Mouse (Mus musculus) olfactory bulb, adult 2 months (tissue): ENCODE data around the gene Anp32e. TPM values are rescaled to one million over a fixed set of nuclear protein-coding genes. Genes with fewer than 3 reads are reported as not detected.
"Not testable (repeated sequence)": the region's sequence is repeated elsewhere in the genome, so short reads cannot be mapped to it uniquely, and the experiment has no call there.

Experiments used
- H3K27ac ChIP-seq: fragments of 200-500 bp; 2 replicates; pipeline ENCODE4 v1.5.1; 2012; ENCODE audit warnings: low read depth, low read length; ENCODE audit not compliant: insufficient read depth
- H3K4me1 ChIP-seq: fragments of 200-500 bp; 2 replicates; pipeline ENCODE4 v1.6.1; 2012; ENCODE audit warnings: low read length; ENCODE audit not compliant: control insufficient read depth, insufficient read depth
- H3K4me3 ChIP-seq: fragments of 200-500 bp; 2 replicates; pipeline ENCODE4 v1.5.1; 2012; ENCODE audit warnings: mild to moderate bottlenecking, low read depth, low read length, moderate library complexity; ENCODE audit not compliant: insufficient read depth
- CTCF ChIP-seq: fragments of 200-500 bp; IDR thresholded peaks from 2 replicates; pipeline ENCODE4 v1.5.1; 2012; ENCODE audit warnings: low read depth, mild to moderate bottlenecking, low read length, moderate library complexity; ENCODE audit not compliant: insufficient read depth
- POLR2A ChIP-seq: fragments of 200-500 bp; IDR thresholded peaks from 2 replicates; pipeline ENCODE4 v1.6.1; 2012; ENCODE audit warnings: mild to moderate bottlenecking, low read depth, low read length, moderate library complexity; ENCODE audit not compliant: insufficient read depth
- WGBS: fragments of 180-500 bp; shearing (Covaris S2); methylation state at CpG from one replicate; pipeline ENCODE4 v1.1.7; 2018; 5-methylcytosine and 5-hydroxymethylcytosine counted together
- polyA plus RNA-seq: library from polyadenylated mRNA; stranded (reverse); fragments of >200 nt; gene quantifications from 2 replicates; pipeline ENCODE4 v1.2.4, GENCODE M21; 2012; ENCODE audit warnings: low replicate concordance; ENCODE audit not compliant: missing spikeins, insufficient read depth, insufficient read length

Anp32e gene
- polyA plus RNA-seq, 1 experiment: 541 TPM

- TF ChIP-seq POLR2A (no peak), CTCF (no peak)
- WGBS: 87% methylated on average over 5 of the region's 5 CpGs
Measured at GRCm38 (mm10) chr3:95948325-95948724, 19.3 kb downstream of the Anp32e start.

GRCm38 (mm10) chr3:95950763-95951551, 21.9 kb downstream of the Anp32e start:
- WGBS: under 1% methylated on average over 49 of the region's 49 CpGs
- H3K4me1 ChIP-seq: peaks cover 3% of the 10 kb centered on the region; the same call in 1 of the 2 replicates
- no peak for TF ChIP-seq CTCF
- TF ChIP-seq POLR2A: peak; percentile 96
- peak overlapping the region; percentile 66 for H3K4me3 ChIP-seq
- peak overlapping the region; percentile 97 for H3K27ac ChIP-seq

More at GRCm38 (mm10) chr3:95948325-95948724, 19.3 kb downstream of the Anp32e start:
- peaks cover 3% of the 10 kb centered on the region; the same call in 1 of the 2 replicates for H3K4me1 ChIP-seq
- no peak overlapping the region for H3K4me3 ChIP-seq
- no peak overlapping the region for H3K27ac ChIP-seq

DNA sequence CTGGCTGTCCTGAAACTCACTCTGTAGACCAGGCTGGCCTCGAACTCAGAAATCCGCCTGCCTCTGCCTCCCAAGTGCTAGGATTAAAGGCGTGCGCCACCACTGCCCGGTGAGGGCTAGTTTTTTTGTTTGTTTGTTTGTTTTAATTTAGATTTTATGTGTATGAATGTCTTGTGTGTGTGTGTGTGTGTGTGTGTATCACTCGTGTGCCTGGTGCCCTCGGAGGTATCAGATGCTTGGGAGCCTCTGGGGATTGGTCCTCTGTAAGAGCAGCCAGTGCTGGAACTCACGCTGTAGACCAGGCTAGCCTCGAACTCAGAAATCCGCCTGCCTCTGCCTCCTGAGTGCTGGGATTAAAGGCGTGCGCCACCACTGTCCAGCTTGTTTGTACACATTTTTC, 22.5 kb downstream of the Anp32e start:
- not testable (repeated sequence) for H3K4me1 ChIP-seq
- Histone ChIP-seq H3K27ac (peak overlapping the region; percentile 97), H3K4me3 (peak overlapping the region; percentile 66)
- 64% methylated on average over 12 of the region's 12 CpGs for WGBS

GRCm38 (mm10) chr3:95953023-95953422, 24.0 kb downstream of the Anp32e start:
- TF ChIP-seq CTCF: no peak
- TF ChIP-seq POLR2A: no peak
- no peak overlapping the region for H3K27ac ChIP-seq
- H3K4me3 ChIP-seq: no peak overlapping the region
- H3K4me1 ChIP-seq: peaks cover 3% of the 10 kb centered on the region; the same call in 1 of the 2 replicates

DNA sequence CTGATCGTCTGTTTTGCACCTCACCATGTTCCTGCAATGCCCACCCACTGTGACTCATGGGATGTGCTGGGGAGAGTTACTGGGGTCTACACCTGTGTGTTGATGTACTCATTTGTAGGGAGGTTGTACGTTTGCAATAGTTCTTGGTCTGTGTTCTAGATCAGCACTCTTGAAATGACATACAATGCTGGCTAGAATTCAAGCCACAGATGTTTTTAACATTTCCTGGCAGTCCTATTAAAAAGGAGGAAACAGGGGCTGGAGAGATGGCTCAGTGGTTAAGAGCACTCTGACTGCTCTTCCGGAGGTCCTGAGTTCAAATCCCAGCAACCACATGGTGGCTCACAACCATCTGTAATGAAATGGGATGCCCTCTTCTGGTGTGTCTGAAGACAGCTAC, 24.5 kb downstream of the Anp32e start:
- no peak overlapping the region for H3K4me3 ChIP-seq
- TF ChIP-seq POLR2A (no peak), CTCF (no peak)
- H3K4me1 ChIP-seq: peaks cover 3% of the 10 kb centered on the region; the same call in 1 of the 2 replicates
- 55% methylated on average over 3 of the region's 3 CpGs for WGBS
- H3K27ac ChIP-seq: no peak overlapping the region

DNA sequence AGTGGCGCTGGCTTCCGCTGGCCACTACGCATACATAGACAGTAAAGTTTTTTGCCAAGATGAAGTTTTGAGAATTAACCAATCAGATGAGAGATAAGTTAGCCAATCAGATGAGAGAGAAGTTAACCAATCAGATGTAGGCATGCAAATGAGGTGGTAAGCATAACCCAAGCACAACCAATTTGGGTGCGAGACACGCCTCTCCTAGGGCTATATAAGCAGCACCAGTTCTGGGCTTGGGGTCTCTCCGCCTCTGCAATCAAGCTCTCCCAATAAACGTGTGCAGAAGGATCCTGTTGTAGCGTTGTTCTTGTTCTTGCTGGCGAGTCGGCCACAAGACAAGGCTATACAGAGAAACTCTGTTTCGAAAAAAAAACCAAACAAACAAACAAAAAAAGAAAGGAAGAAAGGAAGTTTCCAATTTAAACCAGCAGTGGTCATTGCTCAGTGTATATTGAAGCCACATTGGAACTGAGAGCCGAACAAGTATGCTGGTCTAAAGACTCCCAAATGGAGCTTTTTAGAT, 25.7 kb downstream of the Anp32e start:
- not testable (repeated sequence) for H3K27ac ChIP-seq, H3K4me3 ChIP-seq, H3K4me1 ChIP-seq
- 91% methylated on average over 12 of the region's 12 CpGs for WGBS

GRCm38 (mm10) chr3:95955318-95955717, 26.3 kb downstream of the Anp32e start:
- 92% methylated on average over 5 of the region's 5 CpGs for WGBS
- Histone ChIP-seq H3K27ac (no peak overlapping the region), H3K4me1 (peaks cover 3% of the 10 kb centered on the region; the same call in 1 of the 2 replicates), H3K4me3 (no peak overlapping the region)
- TF ChIP-seq CTCF (no peak), POLR2A (no peak)

DNA sequence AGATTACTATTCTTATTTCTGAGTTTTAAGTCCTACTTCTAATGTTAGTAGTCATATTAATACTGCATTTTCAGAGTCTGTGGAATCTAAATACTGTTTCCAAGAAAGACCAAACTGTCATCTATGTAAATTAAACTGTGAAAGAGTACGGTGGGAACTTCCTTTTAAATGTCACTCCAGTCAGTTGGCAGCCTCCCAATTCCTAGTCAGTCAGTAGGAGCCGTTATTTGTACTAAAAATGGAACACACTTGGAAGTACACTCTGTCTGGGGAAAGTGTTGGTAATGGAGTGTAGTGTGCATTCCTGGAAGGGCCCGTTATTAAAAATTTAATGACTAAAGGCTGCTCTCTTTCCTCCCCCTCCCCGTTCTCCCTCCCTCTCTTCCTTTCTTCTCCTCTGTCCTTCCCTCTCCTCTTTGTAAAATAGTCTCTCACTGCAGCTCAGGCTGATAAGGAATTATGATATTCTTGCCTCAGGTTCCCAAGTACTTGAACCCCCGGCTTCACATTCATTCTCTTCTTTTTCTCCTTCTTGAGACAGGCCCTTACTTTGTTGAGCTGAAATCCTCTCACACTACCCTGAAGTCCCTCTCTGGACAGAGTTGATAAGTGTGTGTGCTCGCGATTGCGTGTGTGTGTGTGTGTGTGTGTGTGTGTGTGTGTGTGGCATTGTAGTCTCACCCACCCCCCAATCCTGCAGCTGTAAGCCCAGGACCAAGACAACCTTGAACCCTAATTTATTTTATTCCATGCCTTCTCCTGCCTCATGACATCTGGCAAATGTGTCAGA, 28.5 kb downstream of the Anp32e start:
- H3K27ac ChIP-seq: no peak overlapping the region
- no peak for TF ChIP-seq POLR2A
- no peak for TF ChIP-seq CTCF
- 41% methylated on average over 8 of the region's 8 CpGs for WGBS

DNA sequence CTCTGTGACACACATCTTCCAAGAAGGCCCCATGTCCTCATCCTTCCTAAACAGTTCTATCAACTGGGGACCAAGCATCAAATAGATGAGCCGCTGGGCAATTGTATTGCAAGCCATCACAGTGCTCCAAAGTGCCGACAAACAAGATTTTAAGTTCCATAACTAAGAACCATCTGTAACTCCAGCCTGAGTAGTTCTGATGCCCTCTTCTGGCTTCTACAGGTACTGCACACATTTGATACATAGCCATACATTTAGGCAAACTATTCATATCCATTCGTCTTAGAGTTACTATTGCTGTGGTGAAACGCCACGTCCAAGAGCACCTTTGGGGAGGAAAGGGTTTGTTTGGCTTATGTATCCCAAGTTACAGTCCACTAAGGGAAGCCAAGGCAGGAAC, 30.0 kb downstream of the Anp32e start:
- Histone ChIP-seq H3K4me1 (no peaks in the 10 kb centered on the region), H3K27ac (no peak overlapping the region), H3K4me3 (no peak overlapping the region)
- TF ChIP-seq CTCF (no peak), POLR2A (no peak)
- WGBS: 77% methylated on average over 5 of the region's 5 CpGs

More for the DNA sequence above, 28.5 kb downstream of the Anp32e start:
- H3K4me3 ChIP-seq: no peak overlapping the region
- H3K4me1 ChIP-seq: no peaks in the 10 kb centered on the region

DNA sequence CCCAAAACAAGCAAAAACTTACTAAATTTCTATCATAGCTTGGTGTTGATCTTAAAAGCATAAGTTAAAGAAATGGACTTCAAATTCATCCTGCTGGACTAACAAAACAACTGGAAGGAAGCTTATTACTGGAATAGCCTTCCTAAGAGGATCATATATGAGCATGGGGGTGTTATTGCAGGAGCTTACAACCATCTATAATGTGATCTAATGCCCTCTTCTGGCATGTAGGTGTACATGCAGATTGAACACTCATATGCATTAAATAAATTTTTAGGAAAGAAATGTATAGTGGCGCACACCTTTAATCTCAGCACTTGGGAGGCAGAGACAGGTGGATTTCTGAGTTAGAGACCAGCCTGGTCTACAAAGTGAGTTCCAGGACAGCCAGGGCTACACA, 30.8 kb downstream of the Anp32e start:
- H3K27ac ChIP-seq: no peak overlapping the region
- TF ChIP-seq POLR2A (no peak), CTCF (no peak)
- no peaks in the 10 kb centered on the region for H3K4me1 ChIP-seq
- no peak overlapping the region for H3K4me3 ChIP-seq
- WGBS: 83% methylated on average over 1 of the region's 1 CpGs

DNA sequence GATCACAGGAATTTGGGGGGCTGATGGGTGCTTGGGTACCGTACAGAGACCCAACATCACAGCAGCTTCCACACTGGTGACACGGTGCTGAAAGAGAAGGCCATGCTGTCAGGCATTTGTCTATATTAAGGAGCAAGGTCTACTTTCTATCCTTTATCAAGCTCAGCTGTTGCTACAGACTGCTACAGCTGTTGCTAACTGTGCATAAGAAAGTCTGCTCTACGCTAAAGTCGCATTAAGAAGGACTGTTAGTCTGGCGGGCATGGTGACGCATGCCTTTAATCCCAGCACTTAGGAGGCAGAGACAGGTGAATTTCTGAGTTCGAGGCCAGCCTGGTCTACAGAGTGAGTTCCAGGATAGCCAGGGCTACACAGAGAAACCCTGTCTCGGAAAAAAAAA, 33.1 kb downstream of the Anp32e start:
- 85% methylated on average over 8 of the region's 8 CpGs for WGBS
- H3K4me1 ChIP-seq, H3K27ac ChIP-seq, H3K4me3 ChIP-seq: not testable (repeated sequence)
